Mouse (Mus musculus) CD4-positive helper T cell, adult 2 months (primary cell): ENCODE results near the gene Hspa1b.
"Not testable (repeated sequence)": the region's sequence is repeated elsewhere in the genome, so short reads cannot be mapped to it uniquely, and the experiment has no call there.

ENCODE experiments used
- DNase-seq: peaks from one replicate; pipeline ENCODE4 v3.0.0-alpha.2; 2012; ENCODE audit warnings: low read depth, missing footprints, low spot score

Gene Hspa1b

GRCm38 (mm10) chr17:34982328-34982727 is 23.3 kb upstream of the Hspa1b start:
- no peak for DNase-seq

DNA sequence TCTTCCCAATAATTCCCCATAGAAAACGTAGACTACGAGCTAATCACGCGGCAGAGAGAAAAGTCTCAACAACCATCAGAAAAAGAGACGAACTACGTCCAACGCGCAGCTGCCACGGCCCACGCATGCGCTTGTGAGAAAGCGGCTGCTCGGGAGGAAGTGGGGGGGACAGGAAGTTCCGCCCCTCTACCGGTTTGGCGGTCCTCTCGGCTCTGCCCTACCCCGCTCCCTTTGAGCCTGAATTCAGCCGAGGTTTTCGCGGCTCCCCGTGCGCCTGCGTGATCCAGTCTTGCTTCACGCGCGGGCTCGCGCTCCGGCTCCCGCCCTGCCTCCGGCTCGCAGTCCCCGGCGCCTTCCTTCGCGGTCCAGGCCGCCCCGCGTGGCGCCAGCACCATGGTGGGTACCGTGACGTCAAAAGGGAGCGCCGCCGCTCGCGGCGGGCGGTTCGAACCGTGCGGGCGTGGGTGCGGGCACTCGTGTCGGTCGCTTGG is 22.7 kb upstream of the Hspa1b start, which contains the start of gene Lsm2:
Gene Lsm2 (plus strand): TSS at position 173 of the 491 bp plus-strand sequence.
- DNase-seq = peak; percentile 95

DNA sequence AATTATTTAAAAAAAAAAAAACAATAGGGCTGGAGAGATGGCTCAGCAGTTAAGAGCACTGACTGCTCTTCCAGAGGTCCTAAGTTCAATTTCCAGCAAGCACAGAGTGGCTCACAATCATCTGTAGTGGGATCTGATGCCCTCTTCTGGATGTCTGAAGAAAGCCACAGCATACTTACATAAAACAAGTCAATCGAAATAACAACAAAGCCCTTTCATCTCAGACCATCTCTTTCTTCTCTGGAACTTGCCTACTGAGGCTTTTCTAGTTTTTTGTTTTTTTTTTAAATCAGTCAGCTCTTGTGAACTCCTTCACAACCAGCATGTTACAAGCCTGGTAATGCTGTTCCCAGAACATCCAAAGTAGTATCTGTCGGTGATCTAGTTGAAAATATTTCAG is 21.6 kb upstream of the Hspa1b start:
- DNase-seq = peak; percentile 82

- no peak for DNase-seq
These were observed 20.6 kb upstream of the Hspa1b start for GRCm38 (mm10) chr17:34979631-34980030.

- DNase-seq = no peak
These were observed 19.2 kb upstream of the Hspa1b start for GRCm38 (mm10) chr17:34978239-34978638.

GRCm38 (mm10) chr17:34977000-34977399 is 18.0 kb upstream of the Hspa1b start:
- DNase-seq = no peak

DNA sequence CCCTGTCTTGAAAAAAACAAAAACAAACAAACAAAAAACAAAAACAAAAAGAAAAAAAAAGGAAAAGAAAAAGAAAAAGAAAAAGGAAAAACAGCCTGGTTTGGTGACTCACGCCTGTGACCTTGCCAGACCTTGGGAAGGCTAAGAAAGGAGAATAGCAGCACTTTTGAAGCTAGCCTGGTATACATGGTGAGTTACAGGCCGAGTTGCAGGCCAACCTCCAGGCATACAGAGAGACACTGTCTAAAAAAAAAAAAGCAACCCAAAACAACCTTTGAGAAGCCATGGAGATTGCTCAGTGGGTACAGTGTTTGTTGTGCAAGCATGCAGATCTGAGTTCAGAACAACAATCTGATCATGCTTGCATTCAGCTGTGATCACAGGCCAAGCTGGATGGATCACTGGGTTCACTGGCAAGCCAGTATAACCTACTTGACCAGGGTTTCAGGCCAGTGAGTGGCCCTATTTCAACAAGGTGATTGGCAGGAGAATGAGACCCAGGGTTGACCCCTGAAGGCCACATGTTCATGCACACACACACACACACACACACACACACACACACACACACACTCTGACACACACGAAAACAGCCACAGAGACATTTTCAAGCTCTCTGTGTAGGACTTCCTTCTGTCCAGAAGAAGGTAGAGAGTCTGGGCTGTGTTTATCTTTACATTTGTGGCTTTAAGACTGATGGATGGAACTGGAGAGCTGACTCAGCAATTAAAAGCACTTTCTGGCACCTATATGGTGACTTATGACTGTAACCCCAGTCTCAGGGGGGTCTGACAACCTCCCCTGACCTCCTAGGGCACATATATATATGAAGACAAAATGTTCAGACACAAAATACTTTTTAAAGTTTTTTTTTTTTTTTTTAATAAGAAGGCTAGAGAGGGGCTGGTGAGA is 16.8 kb upstream of the Hspa1b start:
- no peak for DNase-seq

- DNase-seq = peak; percentile 82
These were observed 13.2 kb upstream of the Hspa1b start, which contains the start of the genes Hspa1a and Hspa1l for GRCm38 (mm10) chr17:34972069-34972749. Hspa1a (minus strand) TSS chr17:34972156. Hspa1l (plus strand) TSS chr17:34972703.

- DNase-seq = not testable (repeated sequence)
These were observed 12.6 kb upstream of the Hspa1b start for GRCm38 (mm10) chr17:34971694-34972068.

GRCm38 (mm10) chr17:34970850-34971249 is 11.8 kb upstream of the Hspa1b start:
- DNase-seq = not testable (repeated sequence)

DNA sequence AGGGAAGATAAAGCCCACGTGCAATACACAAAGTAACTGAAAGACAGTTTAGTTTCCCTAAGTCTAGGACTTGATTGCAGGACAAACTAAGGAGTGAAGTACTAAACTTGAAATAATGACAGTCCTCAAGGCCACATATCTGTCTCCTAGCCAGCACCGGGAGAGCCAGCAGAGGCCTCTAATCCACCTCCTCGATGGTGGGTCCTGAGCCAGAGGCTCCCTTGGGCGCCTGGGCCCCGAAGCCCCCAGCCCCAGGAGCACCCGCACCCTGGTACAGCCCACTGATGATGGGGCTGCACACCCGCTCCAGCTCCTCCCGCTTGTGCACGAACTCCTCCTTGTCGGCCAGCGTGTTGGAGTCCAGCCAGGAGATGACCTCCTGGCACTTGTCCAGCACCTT is 10.8 kb upstream of the Hspa1b start, which contains the start of gene Gm20481:
Gene Gm20481 (plus strand): TSS at position 91 of the 400 bp plus-strand sequence.
- DNase-seq = not testable (repeated sequence)

DNA sequence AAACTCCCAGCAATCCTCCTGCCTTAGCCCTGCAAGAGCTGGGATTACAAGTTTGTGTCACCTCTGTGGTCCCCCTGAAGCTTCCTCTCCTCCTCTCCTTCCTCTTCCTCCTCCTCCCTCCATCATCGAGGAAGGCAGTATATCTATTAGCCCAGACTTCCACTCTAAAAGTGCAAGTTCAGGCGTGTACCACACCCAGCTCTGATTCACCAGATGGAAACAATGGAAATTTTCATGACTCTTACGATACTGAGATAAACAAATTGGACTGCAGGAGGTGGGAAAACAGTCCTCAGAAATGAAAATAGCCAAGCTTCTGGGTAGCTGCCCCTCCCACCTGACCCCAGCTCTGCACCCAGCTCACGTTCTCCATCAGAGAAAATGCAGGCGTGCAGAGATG is 6.6 kb upstream of the Hspa1b start:
- DNase-seq = no peak

DNA sequence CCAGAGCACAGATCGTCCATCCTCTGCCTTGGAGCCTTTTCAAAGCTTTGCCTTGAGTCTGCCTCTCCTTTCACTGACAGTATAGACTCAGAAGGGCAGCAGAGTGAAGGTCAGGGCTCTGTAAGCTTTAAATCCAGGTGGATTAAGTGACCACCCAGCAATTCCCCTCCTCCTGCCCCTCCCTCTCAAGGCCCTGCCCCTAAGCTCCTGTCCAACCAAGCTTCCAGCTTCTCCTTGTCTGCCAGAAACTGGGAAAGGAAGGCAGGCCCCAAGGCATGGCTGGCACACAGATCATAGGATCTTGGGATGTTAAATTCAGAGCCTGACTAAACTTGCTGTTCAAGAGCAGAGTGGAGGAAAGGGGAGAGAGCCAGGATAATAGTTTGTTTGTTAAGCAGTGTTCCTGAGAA is 5.6 kb upstream of the Hspa1b start:
- DNase-seq = no peak

DNA sequence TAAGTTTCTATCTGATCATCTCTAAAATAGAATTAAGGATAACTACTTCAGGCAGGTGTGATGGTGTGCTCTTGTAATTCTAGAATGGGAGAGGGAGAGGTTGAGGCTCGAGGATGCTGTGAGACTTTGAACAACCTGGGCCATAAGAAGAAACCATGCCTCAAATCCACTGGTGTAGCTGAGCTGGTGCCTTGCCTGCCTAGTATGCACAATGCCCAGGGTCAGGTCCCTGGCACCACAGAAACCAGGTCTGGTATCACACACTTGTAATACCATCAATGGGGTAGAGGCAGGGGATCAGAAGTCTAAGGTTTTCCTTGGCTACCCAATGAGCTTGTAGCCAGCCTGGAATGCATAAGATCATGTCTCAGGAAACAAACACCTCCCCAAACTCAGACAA is 3.8 kb upstream of the Hspa1b start:
- DNase-seq = no peak

DNA sequence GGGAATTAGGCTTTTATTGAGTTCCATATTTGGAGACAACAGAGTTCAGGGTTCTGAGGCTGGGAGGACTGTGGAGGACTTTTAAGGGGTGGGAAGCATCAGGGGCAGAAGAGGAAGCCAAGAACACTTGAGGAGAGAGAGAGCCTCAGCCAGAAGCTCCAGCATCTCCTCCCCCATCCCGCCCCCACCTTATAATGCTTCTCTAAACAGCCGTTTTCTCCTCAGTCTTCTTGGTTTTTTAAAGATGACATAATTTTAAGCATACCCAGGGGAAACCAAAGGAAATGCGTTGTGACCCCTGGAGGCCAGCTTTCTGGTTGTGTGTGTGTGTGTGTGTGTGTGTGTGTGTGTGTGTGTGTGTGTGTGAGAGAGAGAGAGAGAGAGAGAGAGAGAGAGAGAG is 3.1 kb upstream of the Hspa1b start:
- DNase-seq = no peak

GRCm38 (mm10) chr17:34960702-34961493 is 1.9 kb upstream of the Hspa1b start:
- DNase-seq = no peak

DNA sequence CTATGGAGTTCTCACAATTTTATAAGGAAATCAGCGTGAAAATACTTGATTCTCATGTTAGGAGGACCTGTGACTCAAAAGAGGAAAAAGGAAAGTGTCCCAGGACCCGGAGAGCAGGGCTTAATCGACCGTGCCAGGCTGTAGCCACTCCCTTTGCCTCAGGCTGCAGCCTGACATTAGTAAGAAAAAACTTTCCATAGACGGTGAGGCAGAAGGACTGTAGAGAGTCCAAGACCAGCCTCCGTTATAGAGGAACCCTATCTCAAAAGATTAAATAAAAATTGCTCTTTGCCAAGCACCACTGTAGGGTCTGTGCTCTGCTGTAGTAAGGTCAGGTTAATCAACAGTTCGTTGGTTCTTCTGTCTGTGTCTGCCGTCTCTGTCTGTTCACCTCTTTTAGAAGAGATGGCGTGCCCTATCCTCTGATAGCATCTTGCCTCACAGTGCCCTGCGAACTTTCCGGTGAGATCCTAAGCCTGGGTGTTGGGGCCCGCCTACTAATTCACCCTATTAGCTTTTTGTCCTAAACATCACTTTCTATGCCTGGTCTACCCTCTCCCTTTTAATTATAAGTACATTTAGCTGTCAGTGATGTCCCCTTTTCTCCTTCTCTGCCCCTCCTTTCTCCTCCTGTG is 960 bp upstream of the Hspa1b start:
- DNase-seq = peak; percentile 62

DNA sequence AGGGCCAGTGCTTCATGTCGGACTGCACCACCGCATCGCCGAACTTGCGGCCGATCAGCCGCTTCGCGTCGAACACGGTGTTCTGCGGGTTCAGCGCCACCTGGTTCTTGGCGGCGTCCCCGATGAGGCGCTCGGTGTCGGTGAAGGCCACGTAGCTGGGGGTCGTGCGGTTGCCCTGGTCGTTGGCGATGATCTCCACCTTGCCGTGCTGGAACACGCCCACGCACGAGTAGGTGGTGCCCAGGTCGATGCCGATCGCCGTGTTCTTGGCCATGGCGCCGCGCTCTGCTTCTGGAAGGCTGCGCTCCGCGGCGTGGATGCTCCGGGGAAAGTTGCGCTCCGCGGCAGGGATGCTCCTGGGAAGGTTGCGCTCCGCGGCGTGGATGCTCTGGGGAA is 306 bp downstream of the Hspa1b start:
- not testable (repeated sequence) for DNase-seq

DNA sequence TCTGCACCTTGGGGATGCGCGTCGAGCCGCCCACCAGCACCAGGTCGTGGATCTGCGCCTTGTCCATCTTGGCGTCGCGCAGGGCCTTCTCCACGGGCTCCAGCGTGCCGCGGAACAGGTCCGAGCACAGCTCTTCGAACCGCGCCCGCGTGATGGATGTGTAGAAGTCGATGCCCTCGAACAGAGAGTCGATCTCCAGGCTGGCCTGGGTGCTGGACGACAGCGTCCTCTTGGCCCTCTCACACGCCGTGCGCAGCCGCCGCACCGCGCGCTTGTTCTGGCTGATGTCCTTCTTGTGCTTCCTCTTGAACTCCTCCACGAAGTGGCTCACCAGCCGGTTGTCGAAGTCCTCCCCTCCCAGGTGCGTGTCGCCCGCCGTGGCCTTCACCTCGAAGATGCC is 1.1 kb downstream of the Hspa1b start:
- not testable (repeated sequence) for DNase-seq

DNA sequence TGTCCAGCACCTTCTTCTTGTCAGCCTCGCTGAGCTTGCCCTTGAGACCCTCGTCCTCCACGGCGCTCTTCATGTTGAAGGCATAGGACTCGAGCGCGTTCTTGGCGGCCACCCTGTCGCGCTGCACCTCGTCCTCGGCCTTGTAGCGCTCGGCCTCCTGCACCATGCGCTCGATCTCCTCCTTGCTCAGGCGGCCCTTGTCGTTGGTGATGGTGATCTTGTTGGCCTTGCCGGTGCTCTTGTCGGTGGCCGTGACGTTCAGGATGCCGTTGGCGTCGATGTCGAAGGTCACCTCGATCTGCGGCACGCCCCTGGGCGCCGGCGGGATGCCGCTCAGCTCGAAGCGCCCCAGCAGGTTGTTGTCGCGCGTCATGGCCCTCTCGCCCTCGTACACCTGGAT is 1.7 kb downstream of the Hspa1b start:
- DNase-seq = not testable (repeated sequence)

GRCm38 (mm10) chr17:34956340-34956739 is 2.7 kb downstream of the Hspa1b start:
- DNase-seq = peak; percentile 62
